Mouse (Mus musculus) layer of hippocampus, adult 11-12 months (tissue): Measurements from ENCODE around the gene Vmn1r4.

Experiments
- DNase-seq: peaks from one replicate; pipeline ENCODE4 v3.0.0; 2022; ENCODE audit warnings: low spot score

Vmn1r4 gene

DNA sequence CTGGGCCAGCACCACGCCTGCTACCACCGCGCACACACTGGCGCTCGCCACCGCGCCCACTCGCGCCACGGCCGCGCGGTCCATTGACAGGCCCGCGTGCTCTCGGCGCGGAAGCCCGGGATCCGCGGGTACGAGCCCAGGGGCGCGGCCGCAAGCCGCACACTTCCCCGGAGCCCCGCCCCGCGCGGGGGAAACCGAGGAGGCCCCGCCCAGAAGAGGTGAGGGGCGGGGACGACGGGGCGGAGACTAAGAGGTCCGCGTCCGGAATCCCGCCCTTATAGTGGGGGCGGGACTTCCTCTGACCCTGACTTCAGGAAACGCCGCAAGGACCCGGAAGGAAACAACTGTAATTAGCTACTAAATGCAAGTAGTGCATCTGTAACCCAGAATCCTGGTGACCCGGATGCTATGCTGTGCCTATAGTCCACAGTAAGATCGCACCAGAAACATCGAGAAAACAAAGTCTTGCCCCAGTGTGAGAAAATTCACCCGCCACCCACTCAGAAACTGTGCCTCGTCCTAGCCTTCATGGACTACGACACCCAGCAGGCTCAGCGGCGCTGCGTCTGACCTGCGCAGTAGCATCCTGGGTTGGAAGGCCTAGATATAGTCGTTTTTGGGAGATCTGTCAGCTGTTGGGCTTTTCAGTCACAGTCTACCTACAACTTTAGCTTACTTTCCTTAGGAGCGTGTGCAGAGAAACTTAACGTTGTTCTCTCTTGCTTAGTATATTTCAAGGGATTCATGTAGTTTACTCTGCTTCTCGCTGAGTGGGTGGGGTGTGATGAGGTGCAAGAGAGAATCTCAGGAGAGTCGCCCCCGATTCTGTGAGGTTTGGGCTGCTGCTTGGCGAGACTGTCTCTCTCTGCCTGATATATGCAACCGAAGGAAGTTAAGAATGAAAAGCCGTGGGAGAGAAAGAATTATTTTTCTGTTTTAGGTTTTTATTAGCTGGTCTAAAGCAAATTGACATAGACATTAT lies at the start of gene Vmn1r4, which contains the start of gene Nt5c3:
Vmn1r4 (plus strand) TSS at position 290 of the 982 bp plus-strand sequence.
Nt5c3 (minus strand) TSS at position 207 of the 982 bp plus-strand sequence.
- peak; percentile 97 for DNase-seq

DNA sequence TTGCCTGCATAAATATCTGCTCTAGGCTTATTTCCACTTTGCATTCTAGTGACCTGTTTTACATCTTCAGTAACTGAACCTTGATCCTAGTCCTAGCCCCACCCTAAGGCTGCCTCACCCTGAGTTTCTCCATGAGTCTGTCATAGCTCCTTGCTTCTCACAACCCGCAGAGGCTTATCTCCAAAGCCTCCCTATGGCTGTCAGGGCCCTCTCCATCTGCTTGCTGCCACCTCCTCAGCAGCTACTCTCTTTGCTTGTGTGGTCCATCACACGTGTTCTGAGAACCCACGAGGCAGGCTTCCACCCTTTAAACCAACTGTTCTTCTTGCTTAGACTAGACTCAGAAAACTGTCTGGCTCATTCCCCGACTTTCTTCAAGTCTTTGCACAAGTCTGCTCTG lies 46.9 kb upstream of the Vmn1r4 start:
- no peak for DNase-seq

DNA sequence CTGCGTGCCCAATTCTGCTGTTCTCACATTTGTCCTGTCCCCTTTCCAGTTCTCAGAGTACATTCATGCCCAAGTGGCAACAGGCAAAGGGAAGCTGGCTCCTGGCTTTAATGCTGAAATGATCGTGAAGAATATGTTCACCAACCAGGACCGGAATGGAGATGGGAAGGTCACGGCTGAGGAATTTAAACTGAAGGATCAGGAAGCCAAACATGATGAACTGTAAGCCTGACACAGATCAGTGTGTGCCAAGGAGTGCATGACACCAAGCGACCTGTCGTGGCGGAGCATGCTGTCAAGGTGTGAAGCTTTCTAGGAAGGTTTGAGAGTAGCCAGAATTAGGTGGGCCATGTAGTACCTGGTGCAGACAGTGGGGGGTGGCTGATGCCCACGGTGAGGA lies 45.8 kb upstream of the Vmn1r4 start:
- DNase-seq, result no peak

DNA sequence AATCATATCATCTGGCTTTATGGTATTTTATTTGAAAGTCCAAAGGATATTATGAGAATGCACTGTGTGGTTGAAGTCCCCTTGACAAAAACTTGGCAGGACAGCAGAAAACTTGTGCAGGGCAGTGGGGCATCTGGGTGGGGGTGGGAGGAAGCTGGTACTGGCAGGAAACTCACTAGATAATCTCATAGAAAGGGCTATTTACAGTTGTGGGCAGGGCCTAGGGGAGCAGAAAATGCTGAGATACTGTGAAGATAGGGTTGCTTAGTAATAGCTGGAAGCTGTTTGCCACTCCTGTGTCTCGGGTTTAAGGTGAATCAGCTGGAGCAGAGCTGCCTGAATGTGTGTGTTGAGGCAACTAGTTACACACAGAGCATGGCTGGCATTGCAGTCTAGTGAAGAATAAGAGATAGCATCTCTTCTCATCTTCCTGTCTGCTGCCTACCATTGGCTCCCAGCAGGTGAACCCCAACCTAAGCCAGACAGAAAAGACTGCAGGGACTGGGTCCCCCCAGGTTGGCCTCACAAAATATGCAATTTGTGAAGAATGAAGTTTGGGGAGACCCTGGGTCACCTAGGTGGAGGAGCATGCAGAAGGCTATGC lies 44.4 kb upstream of the Vmn1r4 start:
- DNase-seq, result no peak

DNA sequence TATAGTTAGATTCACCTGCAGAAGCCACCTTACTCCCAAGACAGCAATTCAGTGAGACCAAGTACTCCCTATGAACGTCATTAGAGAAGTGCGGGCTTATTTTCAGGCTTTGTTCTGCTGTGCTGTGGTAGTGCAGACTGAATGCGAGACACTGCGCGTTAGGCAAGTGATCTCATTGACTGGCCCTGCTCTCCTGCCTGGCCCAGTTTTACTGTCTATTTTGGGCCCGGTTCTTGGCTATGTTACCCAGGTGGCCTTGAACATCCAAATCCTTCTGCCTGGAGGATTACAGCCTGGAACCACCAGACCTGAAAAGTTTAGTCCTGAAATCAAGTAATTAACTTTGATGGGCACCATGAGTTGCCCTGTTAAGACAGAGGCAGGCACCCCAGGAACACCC lies 35.3 kb upstream of the Vmn1r4 start:
- DNase-seq, result no peak

DNA sequence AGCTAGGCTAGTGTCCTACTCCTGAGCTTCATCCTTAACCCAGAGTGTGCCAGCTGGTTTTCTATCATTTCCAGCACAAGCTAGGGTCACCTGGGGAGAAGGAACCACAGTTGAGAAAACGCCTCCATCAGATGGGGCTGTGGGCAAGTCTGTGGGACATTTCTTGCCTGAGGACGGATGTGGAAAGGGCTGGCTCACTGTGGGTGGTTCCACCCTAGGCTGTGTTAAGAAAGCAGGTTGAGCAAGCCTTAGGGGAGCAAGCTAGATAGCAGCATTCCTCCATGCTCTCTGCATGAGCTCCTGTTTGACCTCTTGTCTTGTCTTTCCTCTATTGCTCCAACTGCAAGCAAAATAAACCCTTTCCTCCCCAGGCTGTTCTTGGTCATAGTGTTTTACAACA lies 33.1 kb upstream of the Vmn1r4 start:
- DNase-seq, result no peak

DNA sequence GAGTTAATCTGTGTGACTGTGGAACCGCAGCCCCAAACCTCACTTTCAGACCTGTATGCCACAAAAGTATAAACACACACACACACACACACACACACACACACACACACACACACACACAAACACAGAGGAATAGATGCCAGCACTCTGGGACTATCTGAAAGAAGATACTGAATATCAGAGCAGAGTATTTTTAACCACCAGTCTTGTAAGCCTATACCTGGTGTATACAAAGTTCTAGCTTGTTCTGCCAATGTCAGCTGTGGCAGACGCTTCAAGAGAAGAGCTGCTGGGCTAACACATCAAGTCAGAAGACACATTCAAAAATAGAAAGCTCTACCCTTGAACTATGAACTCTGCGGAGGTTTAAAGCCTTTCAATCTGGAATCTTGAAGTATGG lies 24.2 kb upstream of the Vmn1r4 start:
- no peak for DNase-seq

DNA sequence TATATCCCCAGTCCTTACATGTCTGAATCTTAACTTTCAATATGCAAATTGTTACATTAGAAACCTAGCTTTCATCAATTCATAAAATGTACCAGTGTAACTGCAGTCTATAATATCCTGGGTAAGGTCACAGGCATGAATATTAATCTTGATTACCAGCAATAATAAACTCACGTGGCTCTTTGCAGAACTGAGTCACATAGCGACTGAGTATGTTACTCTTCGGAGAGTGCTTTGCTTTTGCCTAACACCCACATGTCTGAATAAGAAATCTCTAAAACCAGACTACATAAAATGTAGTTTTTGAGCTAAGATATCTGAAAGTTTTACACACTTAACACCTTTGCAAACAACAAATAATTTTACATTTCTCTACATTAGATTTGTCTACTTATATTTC lies 22.5 kb upstream of the Vmn1r4 start:
- DNase-seq, result no peak

DNA sequence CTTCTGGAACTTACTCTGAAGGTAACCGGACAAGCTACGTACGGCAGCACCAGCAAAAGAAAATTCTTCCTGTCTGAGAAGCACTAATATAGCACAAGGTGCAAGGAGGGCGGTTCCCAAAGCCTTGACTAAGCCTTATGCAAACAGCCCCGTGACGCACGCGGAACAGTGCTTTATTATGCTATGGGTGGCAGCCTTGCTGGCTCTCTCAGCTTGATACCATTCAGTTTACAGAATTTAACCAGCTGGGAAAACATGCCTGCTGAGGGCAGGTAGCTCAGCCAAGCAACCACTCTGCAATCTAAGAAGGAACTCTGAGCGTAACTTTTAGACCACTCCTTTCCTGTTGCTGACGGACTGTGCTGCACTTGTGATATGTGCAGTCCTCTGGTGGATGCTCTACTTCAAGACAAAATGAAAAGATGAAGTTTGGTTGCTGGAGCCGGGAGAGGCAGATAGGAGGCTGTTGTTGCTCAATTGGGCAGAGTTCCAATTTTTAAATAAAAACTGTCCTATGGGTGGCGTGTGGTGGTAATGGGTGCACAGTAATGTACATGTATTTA lies 21.9 kb upstream of the Vmn1r4 start:
- DNase-seq, result no peak

DNA sequence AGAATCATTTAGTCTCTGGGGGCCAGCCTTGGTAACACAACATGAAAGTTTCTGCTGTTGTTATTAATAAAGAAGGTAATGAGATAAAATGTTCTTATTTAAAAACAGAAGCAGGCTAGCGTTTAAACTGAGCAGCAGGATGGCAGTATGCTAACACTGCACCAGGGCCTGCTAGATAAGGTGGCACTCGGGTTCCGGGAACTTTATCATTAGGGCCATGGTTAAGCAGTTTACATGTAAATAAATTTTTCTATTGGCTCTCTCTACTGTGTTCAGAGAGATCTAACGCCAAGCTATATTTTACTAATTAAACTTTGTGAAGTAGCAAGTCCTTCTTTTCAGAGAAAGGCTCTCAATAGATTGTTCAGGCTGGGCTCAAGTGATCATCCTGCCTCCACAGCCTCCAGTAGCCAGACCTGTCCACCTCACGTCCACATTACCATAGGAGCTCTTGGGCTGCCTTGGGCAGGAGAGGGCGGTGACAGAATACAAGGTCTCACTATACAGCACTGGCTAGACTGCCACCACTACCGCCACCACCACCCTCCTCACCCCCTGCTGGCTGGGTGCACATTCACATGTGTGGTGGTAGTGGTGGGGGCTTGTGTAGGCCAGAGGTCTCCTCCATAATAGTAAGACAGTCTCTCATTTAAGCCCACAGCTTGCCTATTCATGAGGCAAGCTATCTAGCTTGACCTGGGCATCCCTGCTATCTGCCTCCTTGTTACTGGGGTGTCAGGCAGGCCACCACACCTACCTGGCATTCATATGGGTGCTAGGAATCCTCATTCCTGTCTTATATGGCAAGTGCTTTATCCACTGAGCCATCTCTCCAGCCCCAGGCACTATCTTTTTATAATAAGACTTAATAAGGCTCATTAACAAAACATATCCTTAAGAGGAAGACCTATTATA lies 21.0 kb upstream of the Vmn1r4 start:
- DNase-seq, result no peak

DNA sequence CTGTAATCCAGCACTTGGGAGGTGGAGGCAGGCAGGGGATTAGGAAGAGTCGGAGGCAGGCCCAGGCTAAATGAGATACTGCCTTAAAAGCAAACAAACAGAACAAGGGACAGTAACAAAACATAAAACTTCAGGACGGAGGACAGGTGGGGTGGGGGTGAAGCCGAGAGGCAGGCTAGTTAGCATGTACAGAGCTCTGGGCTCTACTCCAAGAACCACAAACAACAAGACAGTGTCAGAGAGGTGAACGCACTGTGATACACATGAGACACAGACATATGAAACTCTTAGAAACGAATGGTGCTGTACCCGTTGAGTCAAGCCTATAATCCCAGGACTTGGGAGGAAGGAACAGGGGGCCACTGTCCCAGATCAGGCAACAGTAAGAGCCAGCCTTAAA lies 20.0 kb upstream of the Vmn1r4 start:
- DNase-seq, result no peak

DNA sequence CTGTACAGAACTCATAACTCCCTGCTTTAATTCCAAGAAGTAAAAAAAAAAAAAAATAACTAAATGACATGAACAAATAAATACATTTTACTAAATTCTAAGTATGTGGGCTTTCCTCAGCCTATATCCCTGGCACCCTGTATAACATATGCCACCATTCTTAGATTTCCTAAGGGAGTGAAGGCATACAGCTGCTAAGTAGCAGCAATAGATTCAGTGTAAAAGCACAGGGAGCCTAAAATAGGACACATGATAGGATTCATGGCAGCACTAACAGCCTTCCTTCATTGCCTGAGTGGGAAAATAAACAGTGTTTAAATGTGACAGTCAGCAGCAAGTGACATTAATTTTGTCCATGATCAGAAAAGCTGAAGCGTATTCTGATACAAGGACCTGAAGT lies 19.5 kb upstream of the Vmn1r4 start:
- DNase-seq, result no peak

DNA sequence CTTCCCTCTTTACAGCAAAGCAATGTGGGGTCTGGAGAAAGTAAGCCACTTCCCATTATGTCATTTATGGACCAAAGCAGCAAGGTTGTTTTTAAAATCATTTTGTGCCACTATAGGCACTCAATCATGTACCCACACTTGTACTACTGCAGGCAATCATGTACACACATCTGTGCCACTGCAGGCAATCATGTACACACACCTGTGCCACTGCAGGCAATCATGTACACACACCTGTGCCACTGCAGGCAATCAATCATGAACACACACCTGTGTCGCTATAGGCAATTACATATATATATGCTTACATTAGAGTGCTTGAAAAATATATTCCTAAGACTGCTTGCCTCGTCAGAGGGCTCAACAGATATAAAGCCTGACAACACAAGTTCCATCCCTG lies 18.8 kb upstream of the Vmn1r4 start:
- no peak for DNase-seq

DNA sequence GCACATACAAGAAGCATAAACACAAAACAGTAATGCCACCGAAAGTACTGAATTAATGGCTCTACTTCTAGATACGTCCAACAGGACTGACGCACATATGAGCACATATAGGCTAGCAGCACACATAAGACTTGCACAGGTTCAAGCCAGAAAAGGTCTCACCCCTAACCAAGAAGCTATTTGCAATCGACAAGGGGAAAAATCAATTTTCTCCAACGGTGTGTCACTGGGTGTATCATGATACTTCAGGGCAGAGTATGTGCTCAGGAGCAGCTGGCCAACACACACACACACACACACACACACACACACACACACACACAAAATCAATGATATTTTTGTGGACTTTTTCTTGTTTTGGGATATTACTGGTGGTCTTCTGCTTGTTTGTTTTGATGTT lies 18.3 kb upstream of the Vmn1r4 start:
- no peak for DNase-seq

DNA sequence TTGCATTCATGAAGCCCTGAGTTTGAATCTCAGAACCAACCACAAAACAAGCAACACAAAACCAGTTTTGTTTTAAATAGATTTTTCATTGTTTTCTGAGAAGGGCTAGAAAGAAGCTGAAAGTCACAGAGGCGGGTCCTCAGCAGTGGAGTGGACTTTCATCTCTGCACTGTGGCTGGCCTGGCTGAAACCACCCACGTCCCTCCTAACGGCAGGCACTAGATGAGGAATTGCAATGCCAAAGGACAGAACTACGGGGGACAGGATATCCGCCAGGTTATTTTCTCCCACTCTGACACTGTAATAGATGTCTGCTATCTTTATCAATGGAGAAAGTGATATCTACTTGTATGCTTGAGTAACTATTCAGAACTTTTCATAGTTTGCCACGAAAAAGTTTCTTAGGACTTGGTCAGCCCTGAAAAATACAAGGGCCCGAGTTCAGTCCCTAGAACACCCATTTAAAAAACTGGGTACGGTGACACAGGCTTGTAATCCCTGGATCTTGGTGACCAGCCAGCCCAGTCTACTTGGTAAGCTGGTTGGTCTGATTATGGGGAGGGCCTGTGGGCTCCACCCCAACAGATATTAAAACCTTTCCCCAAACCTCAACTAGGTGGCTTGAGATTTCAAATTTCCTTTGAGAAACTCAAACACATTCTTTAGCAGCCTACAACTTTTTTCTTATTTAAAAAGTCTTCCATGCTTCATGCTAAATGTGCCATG lies 17.5 kb upstream of the Vmn1r4 start:
- DNase-seq, result no peak

DNA sequence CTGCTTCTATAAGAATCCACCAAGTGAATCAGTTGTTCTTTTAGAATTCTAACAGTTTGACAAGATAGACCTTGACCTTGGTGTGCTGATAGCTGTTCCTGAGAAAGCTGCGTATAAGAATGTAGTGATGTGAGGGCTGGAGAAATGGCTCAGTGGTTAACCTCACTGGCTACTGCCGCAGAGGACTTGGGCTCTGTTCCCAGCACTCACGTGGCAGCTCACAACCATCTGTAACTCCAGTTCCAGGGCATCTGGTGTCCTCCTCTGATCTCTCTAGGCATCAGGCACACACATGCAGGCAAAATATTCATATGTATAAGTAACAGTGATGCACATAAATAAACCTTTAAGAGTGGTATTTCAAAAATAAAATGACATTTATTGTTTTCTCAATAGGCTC lies 15.8 kb upstream of the Vmn1r4 start:
- no peak for DNase-seq

DNA sequence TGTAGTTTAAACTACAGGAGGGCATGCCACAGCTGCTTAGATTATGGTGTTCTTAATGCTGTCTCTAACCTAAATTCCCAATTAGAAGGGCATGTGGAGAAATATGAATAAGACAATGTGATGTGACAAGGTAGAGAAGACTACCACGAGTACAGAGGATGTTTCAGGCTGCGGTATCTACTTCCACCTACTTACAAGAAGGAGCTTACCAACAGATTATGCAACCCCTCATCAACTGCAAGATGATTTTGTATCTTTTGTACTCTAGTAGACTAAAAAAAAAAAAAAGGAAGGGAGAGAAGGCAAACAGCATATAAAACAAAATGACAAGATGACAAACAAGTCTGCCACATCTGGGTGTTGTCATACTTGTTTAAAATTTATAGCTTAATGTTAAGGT lies 15.4 kb upstream of the Vmn1r4 start:
- DNase-seq, result no peak

DNA sequence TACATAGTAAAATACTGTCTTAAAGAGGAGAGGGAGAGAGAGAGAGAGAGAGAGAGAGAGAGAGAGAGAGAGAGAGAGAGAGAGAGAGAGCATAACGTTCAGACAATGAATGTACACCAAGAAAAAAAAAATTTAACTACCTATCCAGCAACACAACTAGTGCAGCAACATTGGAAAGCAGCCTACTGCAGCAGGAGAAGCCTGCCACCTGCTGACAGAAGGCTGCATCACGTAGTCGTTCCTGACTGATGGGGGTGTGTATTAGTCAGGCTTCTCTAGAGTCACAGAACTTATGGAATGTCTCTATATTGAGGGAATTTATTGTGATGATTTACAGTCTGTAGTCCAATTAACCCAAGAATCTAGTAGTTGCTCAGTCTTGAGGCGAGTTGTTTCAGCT lies 14.9 kb upstream of the Vmn1r4 start:
- DNase-seq, result peak; percentile 72

DNA sequence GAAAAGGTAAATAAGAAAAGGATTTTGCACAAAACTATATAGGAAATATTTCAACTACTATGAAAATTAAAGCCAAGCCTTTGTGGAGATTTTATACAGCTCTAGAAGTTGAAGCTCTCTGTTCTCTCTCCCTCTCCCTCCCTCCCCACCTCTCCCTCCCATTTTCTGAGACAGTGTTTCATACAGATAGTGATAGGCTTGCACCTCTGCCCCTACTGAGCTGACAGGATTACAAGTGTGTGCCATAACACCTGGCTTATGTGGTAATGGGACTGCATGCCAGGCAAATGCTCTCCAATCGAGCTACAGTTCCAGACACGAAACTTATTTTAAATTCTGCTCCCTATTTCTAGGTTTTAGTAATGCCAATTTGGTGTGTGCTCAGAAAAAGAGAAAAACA lies 12.9 kb upstream of the Vmn1r4 start:
- no peak for DNase-seq

DNA sequence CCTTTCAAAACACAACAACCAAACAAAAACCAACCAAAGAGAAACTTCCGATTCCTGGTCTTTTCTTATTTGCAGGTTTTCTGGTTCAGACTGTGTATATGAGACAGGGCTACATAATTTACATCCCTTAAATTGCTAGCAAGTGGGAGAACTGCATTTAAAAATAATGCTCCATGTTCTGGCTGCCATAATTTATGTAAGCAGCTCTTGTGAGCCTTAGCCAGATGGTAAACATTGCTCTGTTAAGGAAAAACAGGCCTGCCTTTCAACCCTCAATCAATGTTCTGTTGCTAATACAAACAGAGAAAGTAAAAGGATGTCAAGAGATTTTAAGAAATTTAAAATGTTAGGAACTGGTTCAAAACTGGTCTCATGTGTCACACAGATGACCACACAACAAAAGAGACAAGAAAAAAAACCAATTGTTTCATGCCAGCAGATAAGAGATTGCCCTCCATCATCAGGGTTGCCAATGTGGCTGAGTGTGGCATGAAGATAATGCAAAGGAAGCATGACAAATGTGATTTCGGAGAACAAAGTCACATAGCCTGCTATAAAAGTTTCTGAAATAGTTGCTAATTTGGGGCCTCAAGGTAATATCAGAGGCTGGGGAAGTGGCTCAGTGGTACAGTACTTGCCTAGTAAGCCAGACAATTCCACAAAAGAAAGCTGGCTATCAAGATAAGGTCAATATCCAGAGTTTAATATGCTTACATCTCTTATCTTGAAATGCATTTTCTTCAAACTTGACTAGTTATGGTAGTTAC lies 10.5 kb upstream of the Vmn1r4 start:
- DNase-seq, result no peak

DNA sequence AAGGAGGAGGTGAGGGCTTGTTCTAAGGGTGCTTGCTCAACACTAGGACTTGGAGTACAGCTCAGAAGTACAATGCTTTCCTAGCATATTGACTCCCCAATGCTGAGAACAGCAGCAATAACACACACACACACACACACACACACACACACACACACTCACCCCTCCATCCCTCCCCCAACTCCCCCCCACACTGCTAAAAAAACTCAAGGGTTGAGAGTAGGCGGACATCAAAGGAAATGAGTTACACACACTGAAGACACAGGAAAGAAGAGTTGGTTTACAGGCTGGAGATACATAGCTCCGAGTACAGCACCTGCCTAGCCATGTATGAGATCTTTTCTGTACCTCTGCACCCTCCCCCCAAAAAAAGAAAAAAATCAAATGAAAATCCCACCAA lies 7.5 kb upstream of the Vmn1r4 start:
- DNase-seq, result no peak
